Mouse (Mus musculus): ENCODE results near the gene Rlbp1. TPM values are rescaled to one million over a fixed set of nuclear protein-coding genes. Genes with fewer than 3 reads are reported as not detected.

The Rlbp1 gene
- 0.07 TPM in 1 of 2 replicates, not detected in the other for polyA plus RNA-seq (2015; fragmentation: Nextera tagmentation; extraction: Ambion mirVana)

- H3K4me3 ChIP-seq (ENCODE audit: low read depth, low read length): no peak within 1 kb of the TSS
- H3K27ac ChIP-seq (ENCODE audit: low read length): no peak within 1 kb of the TSS
- H3K4me2 ChIP-seq (ENCODE audit: low read depth, low read length): no peak within 1 kb of the TSS
- 68% methylated on average over 16 of the region's 16 CpGs for WGBS (ENCODE audit: insufficient replicate concordance)
- no peaks in the 10 kb centered on the region for H3K9me3 ChIP-seq (replicated peaks; ENCODE audit: control insufficient read depth, low read length)
- H3K27me3 ChIP-seq (ENCODE audit: control insufficient read depth, insufficient read depth, low read depth, low read length): no peaks in the 10 kb centered on the region
- no peaks in the 10 kb centered on the region for H3K36me3 ChIP-seq (ENCODE audit: control insufficient read depth, insufficient read depth)
- peaks cover 3% of the 10 kb centered on the region for H3K4me1 ChIP-seq (ENCODE audit: control insufficient read depth, low read depth, low read length)
- H3K9ac ChIP-seq (ENCODE audit: low read depth, low read length): no peak within 1 kb of the TSS
- ATAC-seq (ENCODE audit: low read depth): no peak
These were observed at the start of gene Rlbp1 for GRCm38 (mm10) chr7:79386422-79387133. Rlbp1 (minus strand) TSS chr7:79387048.

GRCm38 (mm10) chr7:79428243-79428642, 41.4 kb upstream of the Rlbp1 start:
- H3K4me2 ChIP-seq (ENCODE audit: low read depth, low read length): no peak overlapping the region
- no peak overlapping the region for H3K4me3 ChIP-seq (ENCODE audit: low read depth, low read length)
- H3K27ac ChIP-seq (ENCODE audit: low read length): no peak overlapping the region
- ATAC-seq (ENCODE audit: low read depth): no peak
- no peaks in the 10 kb centered on the region for H3K9me3 ChIP-seq (replicated peaks; ENCODE audit: control insufficient read depth, low read length)
- no peak overlapping the region for H3K9ac ChIP-seq (ENCODE audit: low read depth, low read length)
- WGBS (ENCODE audit: insufficient replicate concordance): 71% methylated on average over 5 of the region's 5 CpGs
- no peaks in the 10 kb centered on the region for H3K4me1 ChIP-seq (ENCODE audit: control insufficient read depth, low read depth, low read length)
- H3K36me3 ChIP-seq (ENCODE audit: control insufficient read depth, insufficient read depth): 0 out of 2 replicates have a peak, but pooled peaks cover 2% of the 10 kb centered on the region
- H3K27me3 ChIP-seq (ENCODE audit: control insufficient read depth, insufficient read depth, low read depth, low read length): no peaks in the 10 kb centered on the region

- Histone ChIP-seq H3K9ac (ENCODE audit: low read depth, low read length) (no peak overlapping the region), H3K9me3 (replicated peaks; ENCODE audit: control insufficient read depth, low read length) (no peaks in the 10 kb centered on the region), H3K4me1 (ENCODE audit: control insufficient read depth, low read depth, low read length) (no peaks in the 10 kb centered on the region), H3K27me3 (ENCODE audit: control insufficient read depth, insufficient read depth, low read depth, low read length) (no peaks in the 10 kb centered on the region), H3K27ac (ENCODE audit: low read length) (no peak overlapping the region), H3K4me2 (ENCODE audit: low read depth, low read length) (no peak overlapping the region), H3K4me3 (ENCODE audit: low read depth, low read length) (no peak overlapping the region), H3K36me3 (ENCODE audit: control insufficient read depth, insufficient read depth) (0 out of 2 replicates have a peak, but pooled peaks cover 2% of the 10 kb centered on the region)
- 79% methylated on average over 10 of the region's 10 CpGs for WGBS (ENCODE audit: insufficient replicate concordance)
- ATAC-seq (ENCODE audit: low read depth): no peak
These were observed 39.0 kb upstream of the Rlbp1 start for GRCm38 (mm10) chr7:79425804-79426203.

GRCm38 (mm10) chr7:79422876-79423275, 36.0 kb upstream of the Rlbp1 start:
- Histone ChIP-seq H3K9ac (ENCODE audit: low read depth, low read length) (no peak overlapping the region), H3K27me3 (ENCODE audit: control insufficient read depth, insufficient read depth, low read depth, low read length) (no peaks in the 10 kb centered on the region), H3K4me2 (ENCODE audit: low read depth, low read length) (no peak overlapping the region), H3K4me3 (ENCODE audit: low read depth, low read length) (no peak overlapping the region), H3K27ac (ENCODE audit: low read length) (no peak overlapping the region), H3K9me3 (replicated peaks; ENCODE audit: control insufficient read depth, low read length) (no peaks in the 10 kb centered on the region), H3K4me1 (ENCODE audit: control insufficient read depth, low read depth, low read length) (no peaks in the 10 kb centered on the region), H3K36me3 (ENCODE audit: control insufficient read depth, insufficient read depth) (0 out of 2 replicates have a peak, but pooled peaks cover 2% of the 10 kb centered on the region)
- no peak for ATAC-seq (ENCODE audit: low read depth)
- 55% methylated on average over 10 of the region's 10 CpGs for WGBS (ENCODE audit: insufficient replicate concordance)

GRCm38 (mm10) chr7:79419950-79420349, 33.1 kb upstream of the Rlbp1 start:
- no peaks in the 10 kb centered on the region for H3K27me3 ChIP-seq (ENCODE audit: control insufficient read depth, insufficient read depth, low read depth, low read length)
- no peak overlapping the region for H3K27ac ChIP-seq (ENCODE audit: low read length)
- no peak overlapping the region for H3K4me2 ChIP-seq (ENCODE audit: low read depth, low read length)
- no peak overlapping the region for H3K9ac ChIP-seq (ENCODE audit: low read depth, low read length)
- no peak overlapping the region for H3K4me3 ChIP-seq (ENCODE audit: low read depth, low read length)
- H3K9me3 ChIP-seq (replicated peaks; ENCODE audit: control insufficient read depth, low read length): no peaks in the 10 kb centered on the region
- 0 out of 2 replicates have a peak, but pooled peaks cover 2% of the 10 kb centered on the region for H3K36me3 ChIP-seq (ENCODE audit: control insufficient read depth, insufficient read depth)
- H3K4me1 ChIP-seq (ENCODE audit: control insufficient read depth, low read depth, low read length): no peaks in the 10 kb centered on the region
- no peak for ATAC-seq (ENCODE audit: low read depth)
- WGBS (ENCODE audit: insufficient replicate concordance): 75% methylated on average over 7 of the region's 7 CpGs

- Histone ChIP-seq H3K4me3 (ENCODE audit: low read depth, low read length) (no peak overlapping the region), H3K9me3 (replicated peaks; ENCODE audit: control insufficient read depth, low read length) (no peaks in the 10 kb centered on the region), H3K9ac (ENCODE audit: low read depth, low read length) (no peak overlapping the region), H3K27ac (ENCODE audit: low read length) (no peak overlapping the region), H3K4me2 (ENCODE audit: low read depth, low read length) (no peak overlapping the region), H3K4me1 (ENCODE audit: control insufficient read depth, low read depth, low read length) (no peaks in the 10 kb centered on the region), H3K27me3 (ENCODE audit: control insufficient read depth, insufficient read depth, low read depth, low read length) (no peaks in the 10 kb centered on the region), H3K36me3 (ENCODE audit: control insufficient read depth, insufficient read depth) (0 out of 2 replicates have a peak, but pooled peaks cover 2% of the 10 kb centered on the region)
- 87% methylated on average over 18 of the region's 18 CpGs for WGBS (ENCODE audit: insufficient replicate concordance)
- no peak for ATAC-seq (ENCODE audit: low read depth)
These were observed 27.9 kb upstream of the Rlbp1 start for GRCm38 (mm10) chr7:79414449-79415375.

- no peaks in the 10 kb centered on the region for H3K36me3 ChIP-seq (ENCODE audit: control insufficient read depth, insufficient read depth)
- no peak overlapping the region for H3K4me2 ChIP-seq (ENCODE audit: low read depth, low read length)
- H3K9ac ChIP-seq (ENCODE audit: low read depth, low read length): no peak overlapping the region
- no peak for ATAC-seq (ENCODE audit: low read depth)
- no peaks in the 10 kb centered on the region for H3K9me3 ChIP-seq (replicated peaks; ENCODE audit: control insufficient read depth, low read length)
- H3K27ac ChIP-seq (ENCODE audit: low read length): no peak overlapping the region
- no peak overlapping the region for H3K4me3 ChIP-seq (ENCODE audit: low read depth, low read length)
- H3K4me1 ChIP-seq (ENCODE audit: control insufficient read depth, low read depth, low read length): no peaks in the 10 kb centered on the region
- no peaks in the 10 kb centered on the region for H3K27me3 ChIP-seq (ENCODE audit: control insufficient read depth, insufficient read depth, low read depth, low read length)
- 62% methylated on average over 3 of the region's 3 CpGs for WGBS (ENCODE audit: insufficient replicate concordance)
These were observed 13.4 kb upstream of the Rlbp1 start for GRCm38 (mm10) chr7:79400296-79400695.

GRCm38 (mm10) chr7:79398971-79399370, 12.1 kb upstream of the Rlbp1 start:
- 80% methylated on average over 12 of the region's 12 CpGs for WGBS (ENCODE audit: insufficient replicate concordance)
- H3K4me2 ChIP-seq (ENCODE audit: low read depth, low read length): no peak overlapping the region
- no peak for ATAC-seq (ENCODE audit: low read depth)
- H3K36me3 ChIP-seq (ENCODE audit: control insufficient read depth, insufficient read depth): no peaks in the 10 kb centered on the region
- no peak overlapping the region for H3K27ac ChIP-seq (ENCODE audit: low read length)
- H3K9ac ChIP-seq (ENCODE audit: low read depth, low read length): no peak overlapping the region
- H3K9me3 ChIP-seq (replicated peaks; ENCODE audit: control insufficient read depth, low read length): no peaks in the 10 kb centered on the region
- no peaks in the 10 kb centered on the region for H3K27me3 ChIP-seq (ENCODE audit: control insufficient read depth, insufficient read depth, low read depth, low read length)
- H3K4me1 ChIP-seq (ENCODE audit: control insufficient read depth, low read depth, low read length): no peaks in the 10 kb centered on the region
- H3K4me3 ChIP-seq (ENCODE audit: low read depth, low read length): no peak overlapping the region

- H3K9ac ChIP-seq (ENCODE audit: low read depth, low read length): no peak overlapping the region
- no peak overlapping the region for H3K27ac ChIP-seq (ENCODE audit: low read length)
- whole genome bisulfite sequencing (ENCODE audit: insufficient replicate concordance): 56% methylated on average over 8 of the region's 8 CpGs
- H3K4me1 ChIP-seq (ENCODE audit: control insufficient read depth, low read depth, low read length): no peaks in the 10 kb centered on the region
- H3K36me3 ChIP-seq (ENCODE audit: control insufficient read depth, insufficient read depth): no peaks in the 10 kb centered on the region
- no peaks in the 10 kb centered on the region for H3K9me3 ChIP-seq (replicated peaks; ENCODE audit: control insufficient read depth, low read length)
- ATAC-seq (ENCODE audit: low read depth): no peak
- H3K4me3 ChIP-seq (ENCODE audit: low read depth, low read length): no peak overlapping the region
- no peak overlapping the region for H3K4me2 ChIP-seq (ENCODE audit: low read depth, low read length)
- no peaks in the 10 kb centered on the region for H3K27me3 ChIP-seq (ENCODE audit: control insufficient read depth, insufficient read depth, low read depth, low read length)
These were observed 11.6 kb upstream of the Rlbp1 start for GRCm38 (mm10) chr7:79398426-79398825.

All from liver, embryonic 16.5 days (tissue).